Mouse (Mus musculus) kidney, postnatal 25 days (tissue): ENCODE results near the gene Gpr84.

Source experiments
- DNase-seq, 2 experiments: peaks; one replicate each; pipeline ENCODE4 v3.0.0; 2021; ENCODE audit warnings: mixed read lengths in 2 of 2

Gene Gpr84

GRCm38 (mm10) chr15:103284647-103285046, 25.8 kb downstream of the Gpr84 start:
- peak; percentile 40 to 41 for DNase-seq

- peak; percentile 59 to 78 for DNase-seq
Observed at GRCm38 (mm10) chr15:103284066-103284465, 26.3 kb downstream of the Gpr84 start.

- no peak for DNase-seq
Observed at GRCm38 (mm10) chr15:103281465-103282205, 28.8 kb downstream of the Gpr84 start.

- DNase-seq: peak; percentile 43 to 50
Observed at GRCm38 (mm10) chr15:103280817-103281464, 29.5 kb downstream of the Gpr84 start.

- DNase-seq: peak; percentile 48 to 71
Observed at GRCm38 (mm10) chr15:103279750-103280149, 30.7 kb downstream of the Gpr84 start.

- no peak for DNase-seq
Observed at GRCm38 (mm10) chr15:103277949-103278348, 32.5 kb downstream of the Gpr84 start.

- DNase-seq: peak in 1 of 2 experiments; percentile 37
Observed at GRCm38 (mm10) chr15:103275943-103276342, 34.5 kb downstream of the Gpr84 start.

- peak; percentile 97 to 99 for DNase-seq
Observed at GRCm38 (mm10) chr15:103272419-103273279, 37.8 kb downstream of the Gpr84 start, which contains the start of gene Copz1. Gene Copz1 (plus strand): TSS chr15:103272714.

GRCm38 (mm10) chr15:103268903-103269302, 41.5 kb downstream of the Gpr84 start:
- DNase-seq: no peak

- no peak for DNase-seq
Observed at GRCm38 (mm10) chr15:103264794-103265193, 45.6 kb downstream of the Gpr84 start.

- peak; percentile 53 to 62 for DNase-seq
Observed at GRCm38 (mm10) chr15:103259989-103260388, 50.4 kb downstream of the Gpr84 start.

GRCm38 (mm10) chr15:103259162-103259561, 51.2 kb downstream of the Gpr84 start:
- DNase-seq: no peak
